Mouse (Mus musculus) G1E (cell line): ENCODE results near the gene Polr2l. TPM values are rescaled to one million over a fixed set of nuclear protein-coding genes. Genes with fewer than 3 reads are reported as not detected.

Source experiments
- ATAC-seq: 2 replicates; pipeline ENCODE4 v1.8.0; 2016; ENCODE audit warnings: mild to moderate bottlenecking; ENCODE audit not compliant: insufficient number of reproducible peaks, poor library complexity, low FRiP score, severe bottlenecking; ENCODE audit errors: extremely low read depth
- DNase-seq: peaks from one replicate; pipeline ENCODE4 v3.0.0; 2012; ENCODE audit warnings: low spot score
- H3K27me3 ChIP-seq: 2 replicates; pipeline ENCODE4 v1.6.1; 2012; ENCODE audit warnings: mild to moderate bottlenecking, low read length, inconsistent platforms; ENCODE audit not compliant: insufficient read depth
- H3K36me3 ChIP-seq: replicated peaks from 2 replicates; pipeline ENCODE3; 2012; ENCODE audit warnings: mild to moderate bottlenecking, inconsistent platforms
- H3K4me1 ChIP-seq: 2 replicates; pipeline ENCODE4 v1.6.1; 2012; ENCODE audit warnings: low read depth, low read length, inconsistent platforms, mixed read lengths; ENCODE audit not compliant: insufficient read depth
- H3K4me3 ChIP-seq: 2 replicates; pipeline ENCODE4 v1.5.1; 2012; ENCODE audit warnings: low read depth, mild to moderate bottlenecking, inconsistent platforms, low read length, moderate library complexity, mixed read lengths
- H3K9me3 ChIP-seq: replicated peaks from 2 replicates; pipeline ENCODE4 v1.6.1; 2012; ENCODE audit warnings: inconsistent platforms
- CTCF ChIP-seq: IDR thresholded peaks from 2 replicates; pipeline ENCODE4 v1.5.1; 2012; ENCODE audit warnings: low read depth, low read length, inconsistent platforms, mixed read lengths
- GATA1 ChIP-seq: IDR thresholded peaks from 2 replicates; pipeline ENCODE4 v1.6.1; 2012; ENCODE audit warnings: borderline replicate concordance, low read length, inconsistent platforms, mixed read lengths
- GATA2 ChIP-seq: IDR thresholded peaks from 2 replicates; pipeline ENCODE4 v1.6.1; 2012; ENCODE audit warnings: low read depth, low read length, inconsistent platforms, borderline replicate concordance
- POLR2AphosphoS5 ChIP-seq: IDR thresholded peaks from 2 replicates; pipeline ENCODE4 v1.6.1; 2012; ENCODE audit warnings: low read depth, low read length, inconsistent platforms; ENCODE audit not compliant: insufficient replicate concordance
- TAL1 ChIP-seq: conservative IDR thresholded peaks from 2 replicates; pipeline ENCODE4 v1.6.1; 2012; ENCODE audit warnings: low read depth, low read length, inconsistent platforms, mixed read lengths
- polyA plus RNA-seq: library from polyadenylated mRNA; stranded (reverse); fragments of >175 nt; gene quantifications from 2 replicates; pipeline ENCODE4 v1.2.3, GENCODE M21; 2012
- total RNA-seq, 2 experiments: library from RNA; stranded (forward) in 1 of 2; stranded (reverse) in 1 of 2; fragments of 200-1000 nt in 1 of 2; fragments of >200 nt in 1 of 2; fragmentation: Nextera tagmentation in 1 of 2; gene quantifications; 2 replicates each; pipeline ENCODE4 v1.2.3; 2014 to 2017

Gene Polr2l
- total and polyA plus RNA-seq, 3 experiments = 18.7 to 61.0 (median 58.3) TPM

GRCm38 (mm10) chr7:141482531-141483024, 7.6 kb upstream of the Polr2l start:
- H3K36me3 ChIP-seq = peaks cover 90% of the 10 kb centered on the region
- no peak overlapping the region for H3K4me3 ChIP-seq

GRCm38 (mm10) chr7:141481498-141482401, 6.8 kb upstream of the Polr2l start:
- TF ChIP-seq CTCF (no peak), POLR2AphosphoS5 (no peak), TAL1 (no peak), GATA2 (no peak), GATA1 (no peak)
- Histone ChIP-seq H3K9me3 (0 out of 2 replicates have a peak, but pooled peaks cover 2% of the 10 kb centered on the region), H3K36me3 (peaks cover 86% of the 10 kb centered on the region), H3K4me3 (no peak overlapping the region), H3K27me3 (peaks cover 2% of the 10 kb centered on the region; the same call in 1 of the 2 replicates), H3K4me1 (peaks cover 36% of the 10 kb centered on the region)
- DNase-seq = no peak
- no peak for ATAC-seq

More at GRCm38 (mm10) chr7:141482531-141483024, 7.6 kb upstream of the Polr2l start:
- TF ChIP-seq TAL1 = no peak
- no peak for TF ChIP-seq GATA1
- TF ChIP-seq CTCF = no peak
- no peak for TF ChIP-seq GATA2
- Histone ChIP-seq H3K27me3 (peaks cover 2% of the 10 kb centered on the region; the same call in 1 of the 2 replicates), H3K9me3 (0 out of 2 replicates have a peak, but pooled peaks cover 2% of the 10 kb centered on the region), H3K4me1 (peaks cover 29% of the 10 kb centered on the region)
- ATAC-seq (no peak), DNase-seq (no peak)

- peaks cover 43% of the 10 kb centered on the region for H3K4me1 ChIP-seq
- H3K36me3 ChIP-seq = peaks cover 78% of the 10 kb centered on the region
- H3K4me3 ChIP-seq = no peak overlapping the region
- DNase-seq (peak; percentile 58), ATAC-seq (peak; percentile 60; the same call in 1 of the 2 replicates)
- peaks cover 2% of the 10 kb centered on the region; the same call in 1 of the 2 replicates for H3K27me3 ChIP-seq
- TF ChIP-seq GATA1 (no peak), TAL1 (no peak), POLR2AphosphoS5 (no peak), GATA2 (no peak), CTCF (peak; percentile 81)
- H3K9me3 ChIP-seq = 0 out of 2 replicates have a peak, but pooled peaks cover 2% of the 10 kb centered on the region
Observed at GRCm38 (mm10) chr7:141480842-141481497, 6.0 kb upstream of the Polr2l start.

- TF ChIP-seq TAL1 = no peak
- no peak for TF ChIP-seq POLR2AphosphoS5
- no peak for TF ChIP-seq GATA2
- TF ChIP-seq CTCF = no peak
- no peak for TF ChIP-seq GATA1
- DNase-seq (no peak), ATAC-seq (no peak)
- Histone ChIP-seq H3K4me1 (peaks cover 61% of the 10 kb centered on the region), H3K4me3 (no peak overlapping the region), H3K9me3 (0 out of 2 replicates have a peak, but pooled peaks cover 2% of the 10 kb centered on the region), H3K27me3 (peaks cover 2% of the 10 kb centered on the region; the same call in 1 of the 2 replicates), H3K36me3 (peaks cover 55% of the 10 kb centered on the region)
Observed at GRCm38 (mm10) chr7:141478270-141478748, 3.4 kb upstream of the Polr2l start.

GRCm38 (mm10) chr7:141477578-141478269, 2.8 kb upstream of the Polr2l start:
- H3K4me3 ChIP-seq = no peak overlapping the region

More at GRCm38 (mm10) chr7:141477578-141478269, 2.8 kb upstream of the Polr2l start:
- H3K4me1 ChIP-seq = peaks cover 66% of the 10 kb centered on the region
- no peak for TF ChIP-seq GATA2
- no peak for TF ChIP-seq TAL1
- TF ChIP-seq GATA1 = no peak
- TF ChIP-seq POLR2AphosphoS5 = no peak
- TF ChIP-seq CTCF = no peak
- H3K9me3 ChIP-seq = 0 out of 2 replicates have a peak, but pooled peaks cover 2% of the 10 kb centered on the region
- ATAC-seq = no peak
- peaks cover 55% of the 10 kb centered on the region for H3K36me3 ChIP-seq
- DNase-seq = no peak
- H3K27me3 ChIP-seq = peaks cover 2% of the 10 kb centered on the region; the same call in 1 of the 2 replicates
